Mouse (Mus musculus) liver, embryonic 14.5 days (tissue): Measurements from ENCODE around the gene Cldn13. TPM values are rescaled to one million over a fixed set of nuclear protein-coding genes. Genes with fewer than 3 reads are reported as not detected.
A peak's percentile ranks its signal among the peaks of the same experiment; 100 is the strongest.

ENCODE experiments used
- ATAC-seq: fragments of 200-750 bp; cut with Nextera tagmentation; 2 replicates; pipeline ENCODE4 v1.8.0; 2017; ENCODE audit warnings: moderate number of reproducible peaks, mild to moderate bottlenecking, moderate library complexity; ENCODE audit not compliant: insufficient read depth
- DNase-seq, 3 experiments: peaks; one replicate each; pipeline ENCODE4 v3.0.0-alpha.2; 2012 to 2013; ENCODE audit warnings: low read depth in 3 of 3, low spot score in 3 of 3
- H3K27ac ChIP-seq: fragments of 300-500 bp; sonication (generic); 2 replicates; pipeline ENCODE4 v1.5.1; 2014; ENCODE audit warnings: moderate library complexity, mild to moderate bottlenecking, control low read depth, inconsistent platforms
- H3K27me3 ChIP-seq: fragments of 300-500 bp; sonication (generic); 2 replicates; pipeline ENCODE4 v1.6.1; 2014; ENCODE audit warnings: mild to moderate bottlenecking, low read length, moderate library complexity; ENCODE audit not compliant: control insufficient read depth, insufficient read depth
- H3K36me3 ChIP-seq: fragments of 300-500 bp; sonication (generic); replicated peaks from 2 replicates; pipeline ENCODE4 v1.6.1; 2014; ENCODE audit warnings: low read depth; ENCODE audit not compliant: control insufficient read depth, insufficient read depth
- H3K4me1 ChIP-seq, 2 experiments: fragments of 200-500 bp in 1 of 2; fragments of 300-500 bp in 1 of 2; sonication (generic) in 1 of 2; replicated peaks; 2 replicates each; pipeline ENCODE4 v1.6.1; 2012 to 2014; ENCODE audit warnings: antibody characterized with exemption in 1 of 2, inconsistent platforms in 1 of 2, low read length in 1 of 2; ENCODE audit not compliant: control insufficient read depth in 2 of 2, insufficient read depth in 2 of 2
- H3K4me2 ChIP-seq: fragments of 300-500 bp; sonication (generic); 2 replicates; pipeline ENCODE4 v1.6.1; 2014; ENCODE audit warnings: low read depth, mild to moderate bottlenecking, control low read depth, moderate library complexity
- H3K4me3 ChIP-seq, 2 experiments: fragments of 200-500 bp in 1 of 2; fragments of 300-500 bp in 1 of 2; sonication (generic) in 1 of 2; 2 replicates each; pipeline ENCODE4 v1.5.1; 2012 to 2014; ENCODE audit warnings: low read depth in 2 of 2, low read length in 2 of 2, mild to moderate bottlenecking in 2 of 2, control low read depth in 1 of 2, inconsistent platforms in 1 of 2, moderate library complexity in 1 of 2; ENCODE audit not compliant: insufficient read depth in 1 of 2
- H3K9ac ChIP-seq: fragments of 300-500 bp; sonication (generic); replicated peaks from 2 replicates; pipeline ENCODE4 v1.6.1; 2014; ENCODE audit warnings: mild to moderate bottlenecking, control low read depth, moderate library complexity
- H3K9me3 ChIP-seq: fragments of 300-500 bp; sonication (generic); 2 replicates; pipeline ENCODE4 v1.6.1; 2016; ENCODE audit warnings: low read length, mixed read lengths; ENCODE audit not compliant: control insufficient read depth
- CTCF ChIP-seq: IDR thresholded peaks from 2 replicates; pipeline ENCODE4 v1.5.1; 2016; ENCODE audit warnings: antibody characterized with exemption, low read depth, control low read depth
- EP300 ChIP-seq: IDR thresholded peaks from 2 replicates; pipeline ENCODE4 v1.6.1; 2016; ENCODE audit warnings: antibody characterized with exemption, low read depth
- WGBS: fragments of 180-500 bp; shearing (Covaris S2); extraction: QIAGEN DNeasy Blood & Tissue Kit; methylation state at CpG from one replicate; pipeline ENCODE4 v1.1.7; 2014; ENCODE audit not compliant: insufficient replicate concordance; 5-methylcytosine and 5-hydroxymethylcytosine counted together
- polyA plus RNA-seq, 2 experiments: library from polyadenylated mRNA; depleted of rRNA in 1 of 2; stranded (reverse) in 1 of 2; unstranded in 1 of 2; fragments of >200 nt; fragmentation: Nextera tagmentation in 1 of 2; extraction: Ambion mirVana in 1 of 2; gene quantifications; 2 replicates each; pipeline versions ENCODE4 v1.2.1 to v1.2.3; 2012 to 2014

The Cldn13 gene
- polyA plus RNA-seq, 2 experiments: 152 to 296 TPM

- Histone ChIP-seq H3K9ac (no peak within 1 kb of the TSS), H3K9me3 (no peaks in the 10 kb centered on the region), H3K27me3 (no peaks in the 10 kb centered on the region), H3K4me2 (no peak within 1 kb of the TSS), H3K4me3 (no peak within 1 kb of the TSS), H3K4me1 (peaks cover 0 to 8% of the 10 kb centered on the region in 2 experiments; a peak in 2 of 4 replicates), H3K27ac (no peak within 1 kb of the TSS), H3K36me3 (no peaks in the 10 kb centered on the region)
- WGBS: 42% methylated on average over 11 of the region's 11 CpGs
- no peak for TF ChIP-seq EP300
- no peak for TF ChIP-seq CTCF
- DNase-seq (no peak), ATAC-seq (no peak)
These were observed 31.5 kb upstream of the Cldn13 start, which contains the start of gene Cldn4 for GRCm38 (mm10) chr5:134946857-134947255. TSS of gene Cldn4 (minus strand) at chr5:134946934.

- no peak overlapping the region for H3K9ac ChIP-seq
- DNase-seq (no peak), ATAC-seq (no peak)
- TF ChIP-seq EP300 (no peak), CTCF (no peak)
- H3K4me2 ChIP-seq: no peak overlapping the region
- H3K36me3 ChIP-seq: no peaks in the 10 kb centered on the region
- no peak overlapping the region for H3K4me3 ChIP-seq
- H3K4me1 ChIP-seq: peaks cover 0 to 6% of the 10 kb centered on the region in 2 experiments; a peak in 2 of 4 replicates
- no peaks in the 10 kb centered on the region for H3K9me3 ChIP-seq
- WGBS: 49% methylated on average over 43 of the region's 43 CpGs
- no peaks in the 10 kb centered on the region for H3K27me3 ChIP-seq
- H3K27ac ChIP-seq: no peak overlapping the region
These were observed 30.9 kb upstream of the Cldn13 start for GRCm38 (mm10) chr5:134946063-134946856.

GRCm38 (mm10) chr5:134945266-134945959 lies 30.1 kb upstream of the Cldn13 start:
- Histone ChIP-seq H3K36me3 (no peaks in the 10 kb centered on the region), H3K9me3 (no peaks in the 10 kb centered on the region), H3K4me3 (no peak overlapping the region), H3K4me1 (no peaks in the 10 kb centered on the region), H3K27ac (no peak overlapping the region), H3K9ac (no peak overlapping the region), H3K27me3 (no peaks in the 10 kb centered on the region), H3K4me2 (no peak overlapping the region)
- ATAC-seq (peak; percentile 36; the same call in 1 of the 2 replicates), DNase-seq (no peak)
- TF ChIP-seq CTCF: no peak
- TF ChIP-seq EP300: no peak
- WGBS: 52% methylated on average over 19 of the region's 19 CpGs

- H3K9ac ChIP-seq: no peak overlapping the region
- H3K4me1 ChIP-seq: no peaks in the 10 kb centered on the region
- WGBS: 37% methylated on average over 5 of the region's 5 CpGs
- no peak for ATAC-seq
- no peaks in the 10 kb centered on the region for H3K36me3 ChIP-seq
- no peak overlapping the region for H3K4me3 ChIP-seq
- H3K27me3 ChIP-seq: no peaks in the 10 kb centered on the region
- no peak overlapping the region for H3K27ac ChIP-seq
- no peak overlapping the region for H3K4me2 ChIP-seq
- H3K9me3 ChIP-seq: no peaks in the 10 kb centered on the region
- DNase-seq: no peak
- no peak for TF ChIP-seq CTCF
- no peak for TF ChIP-seq EP300
These were observed 28.9 kb upstream of the Cldn13 start for GRCm38 (mm10) chr5:134944179-134944578.

GRCm38 (mm10) chr5:134942740-134943139 lies 27.4 kb upstream of the Cldn13 start:
- H3K9me3 ChIP-seq: no peaks in the 10 kb centered on the region
- no peaks in the 10 kb centered on the region for H3K4me1 ChIP-seq
- H3K27me3 ChIP-seq: no peaks in the 10 kb centered on the region
- DNase-seq (no peak), ATAC-seq (no peak)
- no peak overlapping the region for H3K4me2 ChIP-seq
- no peak overlapping the region for H3K9ac ChIP-seq
- no peaks in the 10 kb centered on the region for H3K36me3 ChIP-seq
- no peak for TF ChIP-seq EP300
- TF ChIP-seq CTCF: no peak
- 59% methylated on average over 2 of the region's 2 CpGs for WGBS
- no peak overlapping the region for H3K4me3 ChIP-seq
- no peak overlapping the region for H3K27ac ChIP-seq
